Mouse (Mus musculus): ENCODE measurements around the gene Susd6.

Susd6 gene

GRCm38 (mm10) chr12:80837614-80838013, 47.3 kb downstream of the Susd6 start:
- DNase-seq (ENCODE audit: low spot score in 2 of 2): no peak

GRCm38 (mm10) chr12:80838271-80838670, 48.0 kb downstream of the Susd6 start:
- no peak for DNase-seq (ENCODE audit: low spot score in 2 of 2)

- no peak for DNase-seq (ENCODE audit: low spot score in 2 of 2)
Observed at GRCm38 (mm10) chr12:80838787-80839186, 48.5 kb downstream of the Susd6 start.

- DNase-seq (ENCODE audit: low spot score in 2 of 2): no peak
Observed at GRCm38 (mm10) chr12:80839631-80840030, 49.3 kb downstream of the Susd6 start.

- DNase-seq (ENCODE audit: low spot score in 2 of 2): no peak
Observed at GRCm38 (mm10) chr12:80841618-80842017, 51.3 kb downstream of the Susd6 start.

GRCm38 (mm10) chr12:80842609-80843008, 52.3 kb downstream of the Susd6 start:
- DNase-seq (ENCODE audit: low spot score in 2 of 2): no peak

- DNase-seq (ENCODE audit: low spot score in 2 of 2): no peak
Observed at GRCm38 (mm10) chr12:80843236-80843635, 52.9 kb downstream of the Susd6 start.

GRCm38 (mm10) chr12:80843651-80844444, 53.5 kb downstream of the Susd6 start:
- no peak for DNase-seq (ENCODE audit: low spot score in 2 of 2)

- DNase-seq (ENCODE audit: low spot score in 2 of 2): no peak
Observed at GRCm38 (mm10) chr12:80845901-80846300, 55.6 kb downstream of the Susd6 start.

GRCm38 (mm10) chr12:80846861-80847268, 56.6 kb downstream of the Susd6 start:
- no peak for DNase-seq (ENCODE audit: low spot score in 2 of 2)

GRCm38 (mm10) chr12:80852001-80852400, 61.7 kb downstream of the Susd6 start:
- no peak for DNase-seq (ENCODE audit: low spot score in 2 of 2)

GRCm38 (mm10) chr12:80853737-80854136, 63.4 kb downstream of the Susd6 start:
- no peak for DNase-seq (ENCODE audit: low spot score in 2 of 2)

- no peak for DNase-seq (ENCODE audit: low spot score in 2 of 2)
Observed at GRCm38 (mm10) chr12:80854671-80855070, 64.4 kb downstream of the Susd6 start.

- DNase-seq (ENCODE audit: low spot score in 2 of 2): no peak
Observed at GRCm38 (mm10) chr12:80855100-80855499, 64.8 kb downstream of the Susd6 start.

GRCm38 (mm10) chr12:80855581-80855980, 65.3 kb downstream of the Susd6 start:
- DNase-seq (ENCODE audit: low spot score in 2 of 2): no peak

GRCm38 (mm10) chr12:80857636-80858293, 67.5 kb downstream of the Susd6 start:
- no peak for DNase-seq (ENCODE audit: low spot score in 2 of 2)

- no peak for DNase-seq (ENCODE audit: low spot score in 2 of 2)
Observed at GRCm38 (mm10) chr12:80858307-80858706, 68.0 kb downstream of the Susd6 start.

GRCm38 (mm10) chr12:80861916-80862315, 71.6 kb downstream of the Susd6 start:
- no peak for DNase-seq (ENCODE audit: low spot score in 2 of 2)

GRCm38 (mm10) chr12:80863370-80863769, 73.1 kb downstream of the Susd6 start:
- no peak for DNase-seq (ENCODE audit: low spot score in 2 of 2)

GRCm38 (mm10) chr12:80865175-80865574, 74.9 kb downstream of the Susd6 start:
- DNase-seq (ENCODE audit: low spot score in 2 of 2): no peak

GRCm38 (mm10) chr12:80866023-80866422, 75.7 kb downstream of the Susd6 start:
- no peak for DNase-seq (ENCODE audit: low spot score in 2 of 2)

- no peak for DNase-seq (ENCODE audit: low spot score in 2 of 2)
Observed at GRCm38 (mm10) chr12:80867083-80867482, 76.8 kb downstream of the Susd6 start.

GRCm38 (mm10) chr12:80868401-80868800, 78.1 kb downstream of the Susd6 start:
- no peak for DNase-seq (ENCODE audit: low spot score in 2 of 2)

All from cerebellum, postnatal 4 days (tissue).